Mouse (Mus musculus) MEL (cell line): ENCODE results near the gene Hnrnpa1. TPM values are rescaled to one million over a fixed set of nuclear protein-coding genes. Genes with fewer than 3 reads are reported as not detected.

Source experiments
- DNase-seq: peaks from one replicate; pipeline ENCODE4 v3.0.0; 2011; ENCODE audit warnings: low read depth, low spot score
- H3K27ac ChIP-seq: 2 replicates; pipeline ENCODE4 v1.5.1; 2012; ENCODE audit warnings: low read depth, mild to moderate bottlenecking, control low read depth, low read length, moderate library complexity; ENCODE audit not compliant: control insufficient read depth
- H3K27me3 ChIP-seq, 2 experiments: fragments of 150-350 bp in 1 of 2; sonication (generic) in 1 of 2; 2 replicates each; pipeline ENCODE4 v1.6.1; 2012; ENCODE audit warnings: low read length in 2 of 2, mild to moderate bottlenecking in 2 of 2, improper control_type of control experiment in 1 of 2, moderate library complexity in 1 of 2; ENCODE audit not compliant: insufficient read depth in 2 of 2, control insufficient read depth in 1 of 2
- H3K36me3 ChIP-seq, 2 experiments: 2 replicates each; pipeline ENCODE4 v1.6.1; 2012 to 2014; ENCODE audit warnings: low read length in 2 of 2, improper control_type of control experiment in 1 of 2, inconsistent platforms in 1 of 2, mild to moderate bottlenecking in 1 of 2; ENCODE audit not compliant: insufficient read depth in 2 of 2, control insufficient read depth in 1 of 2
- H3K4me1 ChIP-seq, 2 experiments: fragments of 150-350 bp in 1 of 2; sonication (generic) in 1 of 2; 2 replicates each; pipeline ENCODE4 v1.6.1; 2012; ENCODE audit warnings: low read length in 2 of 2, improper control_type of control experiment in 1 of 2, mild to moderate bottlenecking in 1 of 2; ENCODE audit not compliant: insufficient read depth in 2 of 2, control insufficient read depth in 1 of 2
- H3K4me3 ChIP-seq, 2 experiments: fragments of 150-350 bp in 1 of 2; sonication (generic) in 1 of 2; 2 replicates each; pipeline ENCODE4 v1.5.1; 2012; ENCODE audit warnings: low read depth in 2 of 2, low read length in 2 of 2, mild to moderate bottlenecking in 2 of 2, moderate library complexity in 2 of 2, control low read depth in 1 of 2, improper control_type of control experiment in 1 of 2; ENCODE audit not compliant: control insufficient read depth in 1 of 2, insufficient read depth in 1 of 2
- H3K79me2 ChIP-seq: 2 replicates; pipeline ENCODE4 v1.6.1; 2012; ENCODE audit warnings: mild to moderate bottlenecking, low read length, moderate library complexity; ENCODE audit not compliant: control insufficient read depth, poor library complexity, insufficient read depth
- H3K9ac ChIP-seq: 2 replicates; pipeline ENCODE4 v1.6.1; 2012; ENCODE audit warnings: low read depth, mild to moderate bottlenecking, control low read depth, low read length, moderate library complexity; ENCODE audit not compliant: control insufficient read depth, poor library complexity, severe bottlenecking
- H3K9me3 ChIP-seq: fragments of 150-350 bp; sonication (generic); replicated peaks from 2 replicates; pipeline ENCODE4 v1.6.1; 2012; ENCODE audit warnings: mild to moderate bottlenecking, low read length, improper control_type of control experiment, moderate library complexity; ENCODE audit not compliant: insufficient read depth
- CHD2 ChIP-seq: IDR thresholded peaks from 2 replicates; pipeline ENCODE4 v1.6.1; 2011; ENCODE audit warnings: low read length, improper control_type of control experiment
- CTCF ChIP-seq, 3 experiments: IDR thresholded peaks in 2 of 3; conservative IDR thresholded peaks in 1 of 3; 2 replicates each; pipeline ENCODE4 v1.5.1; 2011 to 2012; ENCODE audit warnings: low read length in 3 of 3, low read depth in 2 of 3, mild to moderate bottlenecking in 2 of 3, improper control_type of control experiment in 1 of 3, inconsistent platforms in 1 of 3, mixed read lengths in 1 of 3, moderate library complexity in 1 of 3; ENCODE audit not compliant: control insufficient read depth in 1 of 3, insufficient read depth in 1 of 3, poor library complexity in 1 of 3, severe bottlenecking in 1 of 3
- ELF1 ChIP-seq: IDR thresholded peaks from 2 replicates; pipeline ENCODE4 v1.6.1; 2014; ENCODE audit warnings: low read depth, mild to moderate bottlenecking, inconsistent platforms, low read length, improper control_type of control experiment, moderate library complexity
- EP300 ChIP-seq, 2 experiments: IDR thresholded peaks; 2 replicates each; pipeline ENCODE4 v1.6.1; 2011; ENCODE audit warnings: improper control_type of control experiment in 2 of 2, low read length in 2 of 2, low read depth in 1 of 2, mild to moderate bottlenecking in 1 of 2
- ETS1 ChIP-seq: IDR thresholded peaks from 2 replicates; pipeline ENCODE4 v1.6.1; 2012; ENCODE audit warnings: low read depth, mild to moderate bottlenecking, inconsistent platforms, low read length, improper control_type of control experiment, moderate library complexity
- HCFC1 ChIP-seq: IDR thresholded peaks from 2 replicates; pipeline ENCODE4 v1.6.1; 2012; ENCODE audit warnings: low read depth, mild to moderate bottlenecking, inconsistent platforms, low read length, improper control_type of control experiment, moderate library complexity
- MAZ ChIP-seq: IDR thresholded peaks from 2 replicates; pipeline ENCODE4 v1.6.1; 2012; ENCODE audit warnings: low read depth, mild to moderate bottlenecking, inconsistent platforms, low read length, improper control_type of control experiment
- POLR2AphosphoS2 ChIP-seq: IDR thresholded peaks from 2 replicates; pipeline ENCODE4 v1.6.1; 2011; ENCODE audit warnings: low read length, improper control_type of control experiment
- RAD21 ChIP-seq: IDR thresholded peaks from 2 replicates; pipeline ENCODE4 v1.6.1; 2011; ENCODE audit warnings: mild to moderate bottlenecking, low read depth, low read length, improper control_type of control experiment
- RCOR1 ChIP-seq: IDR thresholded peaks from 2 replicates; pipeline ENCODE4 v1.6.1; 2012; ENCODE audit warnings: low read depth, mild to moderate bottlenecking, inconsistent platforms, low read length, improper control_type of control experiment
- SIN3A ChIP-seq: IDR thresholded peaks from 2 replicates; pipeline ENCODE4 v1.6.1; 2012; ENCODE audit warnings: low read length, improper control_type of control experiment, inconsistent platforms
- TAL1 ChIP-seq: IDR thresholded peaks from 2 replicates; pipeline ENCODE4 v1.6.1; 2012; ENCODE audit warnings: mild to moderate bottlenecking, inconsistent platforms, low read length, moderate library complexity, mixed read lengths
- TCF12 ChIP-seq: IDR thresholded peaks from 2 replicates; pipeline ENCODE4 v1.6.1; 2014; ENCODE audit warnings: low read depth, mild to moderate bottlenecking, inconsistent platforms, low read length, improper control_type of control experiment, moderate library complexity
- ZMIZ1 ChIP-seq: IDR thresholded peaks from 2 replicates; pipeline ENCODE4 v1.6.1; 2012; ENCODE audit warnings: low read depth, mild to moderate bottlenecking, inconsistent platforms, low read length, improper control_type of control experiment, moderate library complexity
- ZNF384 ChIP-seq: IDR thresholded peaks from 2 replicates; pipeline ENCODE4 v1.6.1; 2012; ENCODE audit warnings: low read depth, mild to moderate bottlenecking, inconsistent platforms, low read length, improper control_type of control experiment
- polyA plus RNA-seq, 2 experiments: library from polyadenylated mRNA; stranded (reverse) in 1 of 2; unstranded in 1 of 2; fragments of >175 nt in 1 of 2; fragments of >200 nt in 1 of 2; gene quantifications; 2 replicates each; pipeline versions ENCODE4 v1.2.1 to v1.2.4; 2012; ENCODE audit warnings: low replicate concordance in 2 of 2, low read depth in 1 of 2; ENCODE audit not compliant: insufficient read length in 2 of 2, insufficient read depth in 1 of 2, missing spikeins in 1 of 2
- total RNA-seq: library from RNA; depleted of rRNA; stranded (reverse); fragments of 300-350 nt; gene quantifications from 2 replicates; pipeline ENCODE4 v1.2.3, GENCODE M21; 2012; rRNA removed

Hnrnpa1 gene
- total and polyA plus RNA-seq, 3 experiments: 322 to 900 TPM; not detected in 1

GRCm38 (mm10) chr15:103295851-103296250 lies 55.6 kb downstream of the Hnrnpa1 start:
- H3K79me2 ChIP-seq: no peaks in the 10 kb centered on the region
- DNase-seq: no peak
- H3K27ac ChIP-seq: no peak overlapping the region
- H3K36me3 ChIP-seq: no peaks in the 10 kb centered on the region
- H3K27me3 ChIP-seq: no peaks in the 10 kb centered on the region
- H3K9ac ChIP-seq: no peak overlapping the region
- TF ChIP-seq CTCF (IDR thresholded peaks at IDR 0.05 in 2 of 3, conservative IDR thresholded peaks at IDR 0.05 in 1 of 3; ENCODE audit: control insufficient read depth in 1 of 3, insufficient read depth in 1 of 3, low read depth in 2 of 3, low read length in 3 of 3, poor library complexity in 1 of 3, severe bottlenecking in 1 of 3) (no peak), ELF1 (no peak), EP300 (IDR thresholded peaks at IDR 0.05; ENCODE audit: low read depth in 1 of 2, low read length in 2 of 2) (no peak), TCF12 (no peak), POLR2AphosphoS2 (no peak), RCOR1 (no peak), ZMIZ1 (no peak), ZNF384 (no peak), CHD2 (no peak), RAD21 (no peak), ETS1 (no peak), MAZ (no peak), TAL1 (no peak), HCFC1 (no peak), SIN3A (no peak)
- no peak overlapping the region for H3K4me3 ChIP-seq
- H3K4me1 ChIP-seq: no peaks in the 10 kb centered on the region
- no peaks in the 10 kb centered on the region for H3K9me3 ChIP-seq

Other genes starting within 250 kb of the Hnrnpa1 start
- 0.26 and 0.31 TPM in 2 replicates for gene Hoxc8, start 249.8 kb upstream of the Hnrnpa1 start, total RNA-seq
- 1 to 10 TPM in 1 of 2 experiments, not detected in 1; 1.7 TPM for gene Hoxc8, start 249.8 kb upstream of the Hnrnpa1 start, polyA plus RNA-seq
- 1.7 and 2.3 TPM in 2 replicates for gene Hoxc6, start 242.2 kb upstream of the Hnrnpa1 start, total RNA-seq
- gene Hoxc6, start 242.2 kb upstream of the Hnrnpa1 start, polyA plus RNA-seq: 1 to 10 TPM in 1 of 2 experiments, not detected in 1; 9.4 TPM
- 2.5 and 2.6 TPM in 2 replicates for gene Hoxc4, start 221.5 kb upstream of the Hnrnpa1 start, total RNA-seq
- 1 to 10 TPM in 1 of 2 experiments, not detected in 1; 9.4 TPM for gene Hoxc4, start 221.5 kb upstream of the Hnrnpa1 start, polyA plus RNA-seq
- 3.8 and 5.2 TPM in 2 replicates for gene Smug1, start 73.3 kb upstream of the Hnrnpa1 start, total RNA-seq
- 1 to 10 TPM in 1 of 2 experiments, not detected in 1; 4.6 TPM for gene Smug1, start 73.3 kb upstream of the Hnrnpa1 start, polyA plus RNA-seq
- 39.8 and 40.5 TPM in 2 replicates for gene Cbx5, start 616 bp upstream of the Hnrnpa1 start, total RNA-seq
- 10 to 100 TPM; 42.4 to 67.1 TPM for gene Cbx5, start 616 bp upstream of the Hnrnpa1 start, polyA plus RNA-seq
- 63.9 and 74.6 TPM in 2 replicates for gene Nfe2, start 18.0 kb downstream of the Hnrnpa1 start, total RNA-seq
- 100 to 1,000 TPM in 1 of 2 experiments, not detected in 1; 103 TPM for gene Nfe2, start 18.0 kb downstream of the Hnrnpa1 start, polyA plus RNA-seq
- 46.7 and 48.0 TPM in 2 replicates for gene Copz1, start 32.3 kb downstream of the Hnrnpa1 start, total RNA-seq
- gene Copz1, start 32.3 kb downstream of the Hnrnpa1 start, polyA plus RNA-seq: 100 to 1,000 TPM; 117 to 822 TPM
- gene Gpr84, start 70.2 kb downstream of the Hnrnpa1 start, total RNA-seq: 0.12 TPM in 1 of 2 replicates, not detected in the other
- under 1 TPM in 1 of 2 experiments, not detected in 1; 0.21 TPM for gene Gpr84, start 70.2 kb downstream of the Hnrnpa1 start, polyA plus RNA-seq
- gene Zfp385a, start 99.7 kb downstream of the Hnrnpa1 start, total RNA-seq: 4.4 and 5.2 TPM in 2 replicates
- 10 to 100 TPM in 1 of 2 experiments, not detected in 1; 54.0 TPM for gene Zfp385a, start 99.7 kb downstream of the Hnrnpa1 start, polyA plus RNA-seq
- gene Itga5, start 126.3 kb downstream of the Hnrnpa1 start, total RNA-seq: 6.0 and 6.7 TPM in 2 replicates
- 10 to 100 TPM in 1 of 2 experiments, not detected in 1; 17.4 TPM for gene Itga5, start 126.3 kb downstream of the Hnrnpa1 start, polyA plus RNA-seq
- gene Gtsf1, start 190.0 kb downstream of the Hnrnpa1 start, total RNA-seq: 0.15 TPM in 1 of 2 replicates, not detected in the other
- gene Gtsf1, start 190.0 kb downstream of the Hnrnpa1 start, polyA plus RNA-seq: not detected
- gene Gtsf2, start 208.0 kb downstream of the Hnrnpa1 start, total RNA-seq: not detected in 2 replicates
- gene Gtsf2, start 208.0 kb downstream of the Hnrnpa1 start, polyA plus RNA-seq: not detected
- gene Nckap1l, start 213.4 kb downstream of the Hnrnpa1 start, total RNA-seq: 17.8 and 17.9 TPM in 2 replicates
- gene Nckap1l, start 213.4 kb downstream of the Hnrnpa1 start, polyA plus RNA-seq: 10 to 100 TPM in 1 of 2 experiments, not detected in 1; 27.1 TPM